30 mouse cellular contexts compared by ENCODE assay signal in genomic region chr4:39508866-39509265, GRCm38 (mm10). TPM values are rescaled to one million over a fixed set of nuclear protein-coding genes. Genes with fewer than 3 reads are reported as not detected.
A peak's percentile ranks its signal among the peaks of the same experiment; 100 is the strongest.
DNase-seq lines count a peak whose midpoint lies in the region; ATAC-seq and TF ChIP-seq lines count a peak whose summit lies in the region.
"Had no signal": no experiment of that assay in that cellular context is flagged by ENCODE, and none has a peak within 500 bp of the region (broad histone marks: within the 10 kb centered on the region; RNA-seq: fewer than 3 reads in every experiment).

No protein-coding gene starts in this region.

- DNase-seq in kidney, postnatal 0 days (ENCODE audit: low spot score) = peak; percentile 1
- DNase-seq in kidney, adult 2 months = no peak
- DNase-seq in 3134 (ENCODE audit: extremely low read depth, insufficient read length, low spot score) = peak; percentile 36
- peak; percentile 56 for DNase-seq in adipocyte (ENCODE audit: low spot score)
- DNase-seq in right cerebral cortex, postnatal 25 days = no peak
- no peak for DNase-seq in urinary bladder, postnatal 36 days (ENCODE audit: low spot score in 2 of 2)
- DNase-seq: adrenal gland, adult 2 months; adrenal gland, postnatal 10 days; adrenal gland, postnatal 25 days; B cell, adult 2 months; cerebellum, adult 11 months; cerebellum, adult 18-20 months; cerebellum, adult 8-10 months; cerebellum, adult 9-11 months; cerebellum, postnatal 14 days; cerebellum, postnatal 36 days; embryo, embryonic 11 days had no signal

- WGBS in kidney, postnatal 0 days = 87% methylated on average over 6 of the region's 6 CpGs
- 80% methylated on average over 6 of the region's 6 CpGs for WGBS in kidney, adult 2 months

- no peaks in the 10 kb centered on the region for H3K9me3 ChIP-seq in kidney, postnatal 0 days (replicated peaks; ENCODE audit: low read length)
- H3K9me3 ChIP-seq: embryonic facial prominence, embryonic 13.5 days; embryonic facial prominence, embryonic 15.5 days; forebrain, embryonic 10.5 days; forebrain, embryonic 12.5 days; G1E had no signal

- no peak overlapping the region for H3K4me2 ChIP-seq in kidney, postnatal 0 days (ENCODE audit: low read length)
- H3K4me2 ChIP-seq: embryonic facial prominence, embryonic 13.5 days; embryonic facial prominence, embryonic 15.5 days; forebrain, embryonic 12.5 days had no signal

- no peaks in the 10 kb centered on the region for H3K27me3 ChIP-seq in kidney, postnatal 0 days (ENCODE audit: insufficient read depth, low read length)
- no peaks in the 10 kb centered on the region for H3K27me3 ChIP-seq in kidney, adult 2 months (replicated peaks; ENCODE audit: control insufficient read depth, insufficient read depth, low read length)
- H3K27me3 ChIP-seq: CH12.LX; embryonic facial prominence, embryonic 13.5 days; embryonic facial prominence, embryonic 15.5 days; forebrain, embryonic 12.5 days; Patski had no signal

- no peaks in the 10 kb centered on the region for H3K4me1 ChIP-seq in kidney, postnatal 0 days (replicated peaks; ENCODE audit: insufficient read depth, low read length)
- no peaks in the 10 kb centered on the region for H3K4me1 ChIP-seq in kidney, adult 2 months (ENCODE audit: control insufficient read depth, insufficient read depth, low read length)
- H3K4me1 ChIP-seq: embryonic facial prominence, embryonic 13.5 days; embryonic facial prominence, embryonic 15.5 days; forebrain, embryonic 10.5 days; forebrain, embryonic 12.5 days had no signal

- H3K27ac ChIP-seq in kidney, postnatal 0 days = no peak overlapping the region
- H3K27ac ChIP-seq in kidney, adult 2 months (ENCODE audit: insufficient read depth, low read depth, low read length) = no peak overlapping the region
- H3K27ac ChIP-seq: embryonic facial prominence, embryonic 13.5 days; embryonic facial prominence, embryonic 15.5 days; forebrain, embryonic 10.5 days; forebrain, embryonic 12.5 days had no signal

- H3K9ac ChIP-seq in kidney, postnatal 0 days (ENCODE audit: low read depth, low read length) = no peak overlapping the region
- H3K9ac ChIP-seq: embryonic facial prominence, embryonic 13.5 days; embryonic facial prominence, embryonic 15.5 days; forebrain, embryonic 12.5 days had no signal

- TF ChIP-seq POLR2A in kidney, adult 2 months (IDR thresholded peaks at IDR 0.05; ENCODE audit: low read depth, low read length) = no peak

- no peak overlapping the region for H3K4me3 ChIP-seq in kidney, postnatal 0 days (replicated peaks; ENCODE audit: low read depth, low read length)
- no peak overlapping the region for H3K4me3 ChIP-seq in kidney, adult 2 months (ENCODE audit: insufficient read depth, low read depth, low read length)
- H3K4me3 ChIP-seq: embryonic facial prominence, embryonic 13.5 days; embryonic facial prominence, embryonic 15.5 days; erythroblast, embryonic 14.5 days; forebrain, embryonic 10.5 days; forebrain, embryonic 12.5 days had no signal

- H3K36me3 ChIP-seq in kidney, postnatal 0 days (ENCODE audit: insufficient read depth, low read length) = no peaks in the 10 kb centered on the region
- H3K36me3 ChIP-seq in kidney, adult 2 months (ENCODE audit: control insufficient read depth, insufficient read depth, low read length) = no peaks in the 10 kb centered on the region
- H3K36me3 ChIP-seq: embryonic facial prominence, embryonic 13.5 days; embryonic facial prominence, embryonic 15.5 days; forebrain, embryonic 10.5 days; forebrain, embryonic 12.5 days; G1E had no signal

- TF ChIP-seq CTCF in kidney, postnatal 0 days (IDR thresholded peaks at IDR 0.05; ENCODE audit: low read depth) = no peak
- no peak for TF ChIP-seq CTCF in kidney, adult 2 months (conservative IDR thresholded peaks at IDR 0.05; ENCODE audit: insufficient read depth, insufficient read length, low read depth, low read length)

- ATAC-seq in kidney, postnatal 0 days (replicated peaks; ENCODE audit: low FRiP score, low read depth) = no peak
- ATAC-seq: activated CD4-positive, CD25-positive, alpha-beta regulatory T cell, adult 4 months; CD4-positive, CD25-positive, alpha-beta regulatory T cell, adult 4 months; forebrain, embryonic 14.5 days; forebrain, embryonic 16.5 days; Patski had no signal

RNA-seq across cellular contexts. Expression of gene 1700009N14Rik, which starts 58.8 kb away (rescaled TPM):
- not detected in 2 replicates for polyA plus RNA-seq in kidney, postnatal 0 days (2015; fragmentation: Nextera tagmentation; extraction: Ambion mirVana)
- 0.10 TPM in 1 of 2 replicates, not detected in the other for polyA plus RNA-seq in kidney, adult 2 months (2012; rRNA removed)
- polyA plus RNA-seq: activated CD4-positive, CD25-positive, alpha-beta regulatory T cell, adult 4 months; adrenal gland, adult 2 months; CD4-positive, CD25-positive, alpha-beta regulatory T cell, adult 4 months; embryonic facial prominence, embryonic 11.5 days; embryonic facial prominence, embryonic 13.5 days; embryonic facial prominence, embryonic 15.5 days; erythroblast, embryonic 14.5 days; forebrain, embryonic 10.5 days; forebrain, embryonic 12.5 days; forebrain, embryonic 14.5 days; forebrain, embryonic 16.5 days; G1E; Patski had no signal

Comparison
In these comparisons a context has a peak if more than half of its experiments do, and no peak if none do; other contexts are left out.
1. DNase-seq: peak in kidney, postnatal 0 days (single experiment), 3134 (single experiment) and adipocyte (single experiment); none in kidney, adult 2 months (single experiment), right cerebral cortex, postnatal 25 days (single experiment) and urinary bladder, postnatal 36 days (0 of 2).